Mouse (Mus musculus): ENCODE results near the gene AW549877.

AW549877 gene

DNA sequence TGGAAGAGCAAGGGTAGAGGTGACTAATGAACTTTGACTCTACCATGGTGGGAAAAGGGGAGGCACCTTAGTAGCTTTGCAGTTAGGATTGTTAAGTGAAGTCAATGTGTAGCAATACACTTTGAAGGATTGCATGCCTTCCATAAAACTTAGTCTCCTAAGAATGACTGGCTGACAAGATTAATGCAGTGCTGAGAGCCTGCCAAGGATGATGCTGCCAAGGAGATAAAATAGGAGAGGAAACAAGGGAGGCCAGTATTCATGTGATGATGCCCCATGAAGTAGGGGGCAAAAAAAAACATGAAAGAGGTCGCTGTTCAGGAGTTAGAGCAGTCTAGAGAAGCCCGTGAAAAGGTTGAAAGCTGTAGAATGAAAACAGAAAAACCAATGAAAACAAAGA is 10.7 kb downstream of the AW549877 start:
- DNase-seq (ENCODE audit: low read depth, low spot score): peak; percentile 8

DNA sequence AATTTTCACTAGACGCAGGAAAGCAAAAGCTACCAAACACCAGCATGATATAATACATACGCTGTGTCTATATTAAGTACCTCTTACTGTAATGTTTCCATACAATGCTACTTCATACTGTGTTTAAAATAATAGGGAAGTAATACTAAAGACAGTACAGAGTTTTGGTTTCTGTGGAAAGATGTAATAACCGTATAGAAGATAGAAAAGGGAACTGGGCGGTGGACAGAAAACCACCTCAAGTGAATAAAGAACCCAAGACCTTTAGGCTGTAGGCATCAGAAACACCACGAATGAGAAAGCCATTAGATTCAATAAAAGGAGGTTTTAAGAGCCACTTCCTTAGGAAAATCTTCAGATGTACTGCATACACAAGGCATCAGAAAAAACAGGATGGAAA is 12.8 kb downstream of the AW549877 start:
- DNase-seq (ENCODE audit: low read depth, low spot score): no peak

DNA sequence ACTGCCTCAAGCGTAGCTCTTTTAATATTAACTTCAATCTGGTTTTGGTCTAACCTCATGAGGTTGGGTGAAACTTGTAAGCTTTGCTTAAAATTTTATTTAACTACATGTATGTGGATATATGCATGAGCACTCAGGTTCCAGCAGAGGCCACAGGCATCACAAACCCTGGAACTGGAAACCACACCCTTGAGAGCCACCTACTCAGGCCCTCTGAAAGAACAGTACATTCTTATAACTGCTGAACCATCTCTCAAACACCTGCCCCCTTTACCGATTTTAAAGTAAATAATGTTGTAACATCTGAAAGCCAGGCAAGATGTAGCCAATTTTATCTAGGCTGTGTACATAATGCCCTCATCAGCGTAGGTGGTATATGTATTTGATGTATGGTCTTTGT is 15.7 kb downstream of the AW549877 start:
- DNase-seq (ENCODE audit: low read depth, low spot score): no peak

DNA sequence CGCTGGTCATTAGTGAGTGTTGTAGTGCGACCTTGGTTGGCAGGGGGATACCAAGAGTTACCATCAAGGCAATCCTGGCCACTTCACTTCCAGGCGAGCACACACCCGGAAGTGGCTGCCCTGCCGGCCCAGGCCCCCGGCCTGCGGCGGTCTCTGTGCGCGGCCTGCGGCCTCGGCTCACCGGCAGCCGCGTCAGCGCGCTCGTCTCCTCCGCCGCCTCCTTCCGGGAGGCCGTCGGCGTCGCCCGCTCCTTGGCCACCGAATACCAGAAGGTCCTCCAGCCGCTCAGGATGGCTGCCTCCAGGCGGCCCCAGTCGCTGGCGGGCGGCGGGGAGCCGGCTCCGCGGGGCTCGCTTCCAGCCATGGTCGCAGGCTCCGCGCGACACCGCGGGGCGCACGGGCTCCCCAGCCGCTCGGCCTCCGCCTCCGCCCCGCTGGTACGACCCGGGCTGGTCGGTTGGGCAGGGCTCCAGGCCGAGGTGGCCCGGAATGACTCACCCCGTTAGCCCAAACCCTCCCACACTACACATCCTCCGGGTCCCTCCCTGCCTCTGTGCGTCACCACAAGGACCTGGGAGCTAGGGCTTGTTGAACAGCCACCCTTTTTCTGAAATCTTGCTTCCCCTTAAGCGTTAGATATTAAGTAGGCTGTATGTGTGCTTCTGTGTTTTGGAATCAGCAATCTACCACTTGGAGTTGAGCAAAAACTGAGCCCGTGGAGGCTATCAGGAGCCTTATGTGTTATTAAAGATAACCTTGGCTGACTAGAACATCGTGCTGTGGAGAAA is 16.3 kb downstream of the AW549877 start, which contains the start of gene Fbxo4:
Gene Fbxo4 (minus strand): TSS at position 513 of the 788 bp plus-strand sequence.
- peak; percentile 95 for DNase-seq (ENCODE audit: low read depth, low spot score)

DNA sequence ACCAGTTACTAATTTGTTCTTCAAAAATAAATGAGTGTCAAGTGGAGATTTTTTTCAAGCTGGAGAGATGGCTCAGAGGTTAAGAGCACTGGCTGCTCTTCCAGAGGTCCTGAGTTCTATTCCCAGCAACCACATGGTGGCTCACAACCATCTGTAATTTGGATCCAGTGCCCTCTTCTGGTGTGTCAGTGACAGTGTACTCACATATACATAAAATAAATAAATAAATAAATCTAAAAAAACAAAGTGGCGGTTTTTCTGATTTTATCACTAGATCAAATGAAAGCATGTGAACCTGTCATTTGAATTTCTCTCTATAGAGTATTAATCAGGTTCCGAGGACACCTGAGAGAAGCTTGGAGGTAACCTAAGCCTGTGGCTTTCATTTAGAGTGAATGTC is 17.3 kb downstream of the AW549877 start:
- no peak for DNase-seq (ENCODE audit: low read depth, low spot score)

DNA sequence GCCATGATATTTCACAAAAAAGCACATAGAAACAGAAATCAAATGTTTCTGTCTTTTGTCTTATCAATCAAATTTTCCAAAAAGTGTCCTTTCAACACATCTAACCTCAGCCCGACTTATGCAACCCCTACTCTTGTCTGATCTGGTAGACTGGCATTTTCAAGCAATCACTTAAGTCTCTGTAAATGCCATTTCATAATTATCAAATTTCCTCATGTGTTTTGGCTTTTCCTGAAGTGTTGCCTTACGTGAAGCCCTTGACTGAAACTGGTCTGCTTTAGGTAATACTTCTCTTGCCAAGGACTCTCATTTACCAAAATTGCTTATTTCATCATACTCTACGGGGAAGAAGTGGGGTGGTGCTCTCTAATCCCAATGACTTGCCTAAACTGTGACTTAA is 22.2 kb downstream of the AW549877 start:
- no peak for DNase-seq (ENCODE audit: low read depth, low spot score)

DNA sequence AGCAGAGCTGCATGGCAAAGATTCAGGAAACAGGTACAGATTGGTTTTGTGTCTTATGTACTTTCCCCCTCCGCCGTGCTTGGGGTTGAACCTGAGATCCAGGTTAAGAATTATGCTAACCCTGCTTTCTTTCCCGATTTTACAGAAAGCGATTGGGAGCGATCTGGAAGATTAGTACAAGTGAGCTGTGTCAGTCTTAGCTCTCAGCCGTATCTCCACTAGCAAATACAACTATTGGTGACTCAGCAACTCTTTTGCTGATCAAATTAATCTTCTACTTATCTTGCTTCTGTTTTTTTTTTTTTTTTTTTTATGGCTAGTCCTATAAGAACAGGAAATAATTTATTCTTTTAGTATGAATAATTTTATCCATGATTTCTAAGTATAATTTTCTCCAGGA is 25.4 kb downstream of the AW549877 start:
- no peak for DNase-seq (ENCODE audit: low read depth, low spot score)

DNA sequence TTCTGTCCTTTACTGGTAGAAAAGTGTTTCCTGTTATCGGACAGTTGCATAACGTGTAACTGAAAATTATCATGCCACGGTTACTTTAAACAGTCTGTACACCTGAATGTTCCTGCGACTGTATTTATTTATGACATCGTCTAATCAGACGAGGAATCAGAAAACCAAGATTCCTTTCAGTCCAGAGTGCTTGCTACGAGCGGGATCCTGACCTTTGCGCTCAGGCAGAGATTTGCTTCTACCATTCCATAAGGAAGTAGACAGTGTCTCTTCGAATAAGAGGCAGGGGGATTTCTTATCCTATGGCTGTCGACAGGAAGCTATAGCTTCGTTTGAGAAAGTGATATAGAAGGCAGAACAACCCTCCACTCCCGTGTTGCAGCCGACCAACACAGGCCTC is 25.8 kb downstream of the AW549877 start:
- DNase-seq (ENCODE audit: low read depth, low spot score): no peak

DNA sequence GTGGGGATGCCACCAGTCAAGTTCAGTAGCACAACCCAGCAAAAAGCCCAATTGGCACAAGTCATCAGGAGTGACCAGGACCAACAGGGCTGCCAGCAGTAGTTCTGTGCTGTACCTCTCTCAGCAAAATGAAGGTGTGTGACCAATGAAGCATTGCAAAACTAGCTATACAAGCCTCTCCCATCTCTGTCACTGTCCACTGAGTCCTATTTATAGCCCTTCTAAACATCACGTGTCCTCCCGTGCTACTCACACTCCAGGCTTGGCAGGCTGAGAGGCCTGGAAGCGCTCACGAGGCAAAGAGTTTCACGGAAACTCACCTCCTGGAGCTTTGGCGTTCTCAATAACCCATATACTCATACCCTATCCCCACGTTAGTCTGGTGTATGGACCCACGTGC is 33.3 kb downstream of the AW549877 start:
- DNase-seq (ENCODE audit: low read depth, low spot score): no peak

DNA sequence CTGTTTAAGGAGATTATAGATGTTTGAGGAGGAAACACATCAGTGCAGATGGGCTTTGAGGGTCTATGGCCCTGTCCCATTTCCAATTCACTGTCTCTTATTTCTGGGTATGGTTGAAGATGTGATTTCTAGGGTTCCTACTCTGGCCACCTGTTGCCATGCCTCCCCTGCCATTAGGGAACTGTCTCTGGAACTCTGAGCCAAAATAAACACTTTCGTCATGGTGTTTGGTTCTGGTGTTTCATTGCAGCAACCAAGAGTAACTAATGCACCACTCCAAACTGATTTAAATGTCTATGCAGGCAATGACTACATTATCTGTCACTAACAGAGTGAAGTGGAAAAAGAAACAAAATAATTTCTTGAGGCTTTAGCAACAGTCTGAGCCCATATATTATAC is 35.5 kb downstream of the AW549877 start:
- no peak for DNase-seq (ENCODE audit: low read depth, low spot score)

DNA sequence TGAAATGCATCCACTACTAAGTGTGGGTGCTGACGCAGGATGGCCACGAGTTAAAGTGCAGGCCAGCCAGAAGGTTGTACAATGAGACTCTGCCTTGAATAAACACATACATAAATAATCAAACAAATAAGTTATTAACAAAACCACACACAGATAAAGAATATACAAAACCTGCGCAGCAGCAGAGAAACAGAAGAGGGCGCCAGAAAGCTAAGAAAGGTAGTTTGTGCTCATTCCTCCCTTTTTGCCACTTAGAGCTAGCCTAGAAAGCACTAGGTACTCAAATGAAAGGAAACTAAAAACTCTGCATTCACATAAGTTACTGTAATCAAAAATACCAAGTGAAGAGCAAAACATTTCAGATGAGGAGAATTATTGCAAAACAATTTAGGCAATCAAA is 37.6 kb downstream of the AW549877 start:
- DNase-seq (ENCODE audit: low read depth, low spot score): peak; percentile 74

DNA sequence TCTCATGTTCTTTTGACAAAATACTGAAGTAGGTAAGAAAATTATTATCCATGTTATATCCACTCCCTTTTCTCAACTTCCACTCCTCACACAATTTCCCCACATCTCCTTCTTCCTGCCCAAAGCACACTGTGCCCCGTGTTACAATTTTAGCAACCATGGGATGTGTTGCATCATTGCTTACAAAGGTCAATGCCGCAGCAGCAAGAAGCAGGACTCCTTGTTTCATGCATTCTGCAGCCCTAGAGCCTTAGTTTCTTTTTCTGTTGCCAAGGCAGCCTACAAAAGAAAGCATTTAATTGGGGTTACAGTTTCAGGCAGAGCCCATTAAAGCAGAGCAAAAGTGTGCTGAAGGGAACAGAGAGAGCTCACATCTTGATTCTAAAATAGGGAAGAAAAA is 40.6 kb downstream of the AW549877 start:
- peak; percentile 30 for DNase-seq (ENCODE audit: low read depth, low spot score)

DNA sequence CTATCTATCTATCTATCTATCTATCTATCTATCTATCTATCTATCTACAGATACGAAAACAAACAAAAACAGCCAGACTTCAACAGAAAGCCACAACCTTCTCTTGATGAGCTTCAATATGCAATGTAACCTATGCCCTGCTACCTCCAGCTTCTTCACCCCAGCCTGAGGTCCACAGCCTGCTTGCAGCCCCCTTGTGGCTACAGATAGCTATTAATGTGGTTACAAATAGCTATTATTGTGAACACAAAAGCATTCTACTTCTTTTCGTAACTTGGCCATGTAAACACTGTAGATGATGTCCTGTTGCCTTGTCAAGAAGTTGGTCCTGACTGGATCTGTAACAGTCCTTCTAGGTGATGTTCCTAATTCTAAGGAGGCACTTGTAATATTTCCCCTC is 57.4 kb downstream of the AW549877 start:
- DNase-seq (ENCODE audit: low read depth, low spot score): no peak

DNA sequence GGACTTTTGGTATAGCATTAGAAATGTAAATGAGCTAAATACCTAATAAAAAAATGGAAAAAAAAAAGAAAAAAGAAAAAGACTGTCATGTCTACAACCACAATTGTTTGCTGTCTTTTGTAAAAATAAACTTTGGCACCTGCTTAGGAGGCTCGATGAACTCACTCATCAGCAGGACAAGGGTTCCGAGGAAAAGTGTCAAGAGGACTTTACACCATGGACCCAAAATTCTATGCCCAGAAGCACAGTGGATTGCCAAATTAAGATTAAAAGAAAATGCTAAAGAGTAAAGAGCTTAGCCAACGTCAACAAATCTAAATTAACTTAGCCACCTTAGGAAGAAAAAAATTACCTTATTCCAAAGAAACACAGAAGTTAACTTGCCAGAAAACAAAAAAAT is 59.5 kb downstream of the AW549877 start:
- DNase-seq (ENCODE audit: low read depth, low spot score): no peak

DNA sequence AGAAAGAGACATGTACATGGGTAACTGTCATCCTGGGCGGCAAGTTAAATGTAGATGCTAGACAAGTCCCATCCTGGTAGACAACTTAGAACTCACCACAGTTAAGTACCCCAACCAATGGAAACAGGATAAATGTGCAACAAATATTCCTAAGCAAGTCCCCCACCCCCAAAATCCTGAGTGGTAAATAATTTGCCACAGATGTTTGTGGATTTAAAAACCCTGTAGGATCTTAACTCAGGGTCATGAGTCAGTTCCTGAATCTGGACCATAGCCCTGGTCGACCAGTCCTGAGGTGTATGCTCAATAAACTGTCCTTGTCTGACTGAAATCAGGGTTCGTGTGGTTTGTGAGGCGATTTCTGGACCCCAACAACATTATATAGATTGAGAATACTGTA is 62.1 kb downstream of the AW549877 start:
- no peak for DNase-seq (ENCODE audit: low read depth, low spot score)
